Mouse (Mus musculus) ES-E14 (cell line): Measurements from ENCODE around the gene Epb41l4b. TPM values are rescaled to one million over a fixed set of nuclear protein-coding genes. Genes with fewer than 3 reads are reported as not detected.

Experiments
- DNase-seq: peaks from one replicate; pipeline ENCODE4 v3.0.0-alpha.2; 2013; ENCODE audit warnings: low read depth, low spot score
- H3K27ac ChIP-seq: 2 replicates; pipeline ENCODE4 v1.5.1; 2012; ENCODE audit warnings: low read depth, mild to moderate bottlenecking, low read length, moderate library complexity, mixed read lengths; ENCODE audit not compliant: poor library complexity, insufficient read depth, severe bottlenecking
- H3K36me3 ChIP-seq: 2 replicates; pipeline ENCODE4 v1.6.1; 2012; ENCODE audit warnings: mild to moderate bottlenecking, low read length, moderate library complexity, mixed read lengths; ENCODE audit not compliant: control insufficient read depth, poor library complexity, insufficient read depth, severe bottlenecking
- H3K4me1 ChIP-seq, 2 experiments: fragments of 150-350 bp in 1 of 2; sonication (generic) in 1 of 2; 2 replicates each; pipeline ENCODE4 v1.6.1; 2012; ENCODE audit warnings: low read length in 2 of 2, mild to moderate bottlenecking in 1 of 2, mixed read lengths in 1 of 2; ENCODE audit not compliant: control insufficient read depth in 2 of 2, insufficient read depth in 2 of 2, poor library complexity in 1 of 2
- H3K4me3 ChIP-seq, 2 experiments: fragments of 150-350 bp in 1 of 2; sonication (generic) in 1 of 2; 2 replicates each; pipeline ENCODE4 v1.5.1; 2012; ENCODE audit warnings: low read length in 2 of 2, low read depth in 1 of 2, mild to moderate bottlenecking in 1 of 2, mixed read lengths in 1 of 2; ENCODE audit not compliant: insufficient read depth in 1 of 2, poor library complexity in 1 of 2, severe bottlenecking in 1 of 2
- H3K9ac ChIP-seq: 2 replicates; pipeline ENCODE4 v1.6.1; 2012; ENCODE audit warnings: low read depth, mild to moderate bottlenecking, low read length, mixed read lengths; ENCODE audit not compliant: poor library complexity, insufficient read depth, severe bottlenecking
- H3K9me3 ChIP-seq: fragments of 150-350 bp; sonication (generic); 2 replicates; pipeline ENCODE4 v1.6.1; 2012; ENCODE audit warnings: low read depth, mild to moderate bottlenecking, low read length; ENCODE audit not compliant: control insufficient read depth, insufficient read depth
- CHD2 ChIP-seq: IDR thresholded peaks from 2 replicates; pipeline ENCODE4 v1.6.1; 2014; ENCODE audit warnings: mild to moderate bottlenecking, low read depth, low read length, inconsistent platforms
- HCFC1 ChIP-seq: IDR thresholded peaks from 2 replicates; pipeline ENCODE4 v1.6.1; 2012; ENCODE audit warnings: low read length, inconsistent platforms, borderline replicate concordance; ENCODE audit not compliant: insufficient read depth
- MAFK ChIP-seq: IDR thresholded peaks from 2 replicates; pipeline ENCODE4 v1.6.1; 2014; ENCODE audit warnings: mild to moderate bottlenecking, low read depth, low read length, inconsistent platforms; ENCODE audit not compliant: insufficient read depth
- ZC3H11A ChIP-seq: IDR thresholded peaks from 2 replicates; pipeline ENCODE4 v1.6.1; 2012; ENCODE audit warnings: low read depth, mild to moderate bottlenecking, inconsistent platforms, low read length, borderline replicate concordance
- ZNF384 ChIP-seq: IDR thresholded peaks from 2 replicates; pipeline ENCODE4 v1.6.1; 2012; ENCODE audit warnings: low read depth, low read length, inconsistent platforms
- in situ Hi-C, 2 experiments: fragments of 600-800 bp; cut with MboI; formaldehyde crosslinking; loops; one replicate each; pipeline ENCODE4 v1.15.1; 2025; ENCODE audit warnings: low sequenced_read_pairs in 2 of 2, inconsistent platforms in 1 of 2; ENCODE audit not compliant: unreplicated experiment in 2 of 2
- total RNA-seq: library from RNA; depleted of rRNA; stranded (reverse); fragments of 300-350 nt; gene quantifications from 2 replicates; pipeline ENCODE4 v1.2.3, GENCODE M21; 2012

Gene Epb41l4b
- total RNA-seq, 1 experiment, result 4.7 TPM

DNA sequence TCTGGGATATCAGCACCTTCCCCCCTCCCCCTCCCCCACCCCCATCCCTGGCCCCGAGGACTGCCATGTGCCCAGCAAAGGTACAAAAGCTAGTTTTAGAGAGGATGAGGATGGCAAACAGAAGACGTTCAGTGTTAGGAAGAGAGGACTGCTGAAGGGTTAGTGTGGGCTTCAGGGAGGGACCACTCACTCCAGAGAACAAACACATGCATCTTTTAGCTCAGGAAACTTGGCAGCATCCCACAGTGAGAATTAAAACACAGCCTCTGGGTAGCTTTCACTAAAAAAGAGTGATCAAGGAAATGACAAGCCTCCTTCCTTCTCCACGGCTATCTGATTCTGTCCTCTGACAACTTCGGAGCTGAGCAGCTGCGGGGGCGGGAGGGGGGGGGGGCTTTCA is 132.3 kb downstream of the Epb41l4b start:
- H3K27ac ChIP-seq, result no peak overlapping the region
- H3K4me1 ChIP-seq, result peaks cover 0 to 3% of the 10 kb centered on the region in 2 experiments; a peak in 1 of 4 replicates
- H3K9me3 ChIP-seq, result no peaks in the 10 kb centered on the region
- no peak overlapping the region for H3K9ac ChIP-seq
- TF ChIP-seq HCFC1 (no peak), MAFK (no peak), ZNF384 (no peak), ZC3H11A (no peak), CHD2 (no peak)
- no peak for DNase-seq
- in situ Hi-C loops, result no loop called here
- no peaks in the 10 kb centered on the region for H3K36me3 ChIP-seq
- no peak overlapping the region for H3K4me3 ChIP-seq

GRCm38 (mm10) chr4:57010425-57010824 is 132.8 kb downstream of the Epb41l4b start:
- no peak for DNase-seq
- H3K9me3 ChIP-seq, result no peaks in the 10 kb centered on the region
- H3K9ac ChIP-seq, result no peak overlapping the region
- H3K4me3 ChIP-seq, result no peak overlapping the region
- no peaks in the 10 kb centered on the region for H3K36me3 ChIP-seq
- in situ Hi-C loops, result no loop called here
- H3K27ac ChIP-seq, result no peak overlapping the region
- peaks cover 0 to 3% of the 10 kb centered on the region in 2 experiments; a peak in 1 of 4 replicates for H3K4me1 ChIP-seq
- TF ChIP-seq HCFC1 (no peak), ZC3H11A (no peak), ZNF384 (no peak), MAFK (no peak), CHD2 (no peak)

DNA sequence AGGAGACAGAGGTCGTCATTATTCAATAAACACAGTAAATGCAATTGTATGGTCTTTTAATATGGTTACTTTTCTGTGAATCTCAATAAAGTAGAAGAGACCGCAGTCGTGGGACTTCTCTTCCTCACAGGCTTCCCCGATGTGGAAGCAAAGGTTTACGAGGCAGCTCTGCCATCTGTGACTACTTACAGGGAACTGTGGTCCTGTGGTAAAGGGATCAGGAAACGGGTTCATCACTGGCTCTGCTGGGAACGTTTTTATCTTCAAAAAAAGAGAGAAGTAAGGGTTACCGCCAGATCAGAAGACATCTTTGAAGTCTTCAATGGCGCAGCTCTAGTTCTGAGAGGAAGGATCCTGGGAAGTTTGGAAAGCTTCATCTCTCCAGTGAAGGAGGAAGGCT is 135.5 kb downstream of the Epb41l4b start:
- DNase-seq, result no peak
- in situ Hi-C loops, result no loop called here
- Histone ChIP-seq H3K36me3 (no peaks in the 10 kb centered on the region), H3K4me3 (no peak overlapping the region), H3K4me1 (peaks cover 0 to 3% of the 10 kb centered on the region in 2 experiments; a peak in 1 of 4 replicates), H3K9me3 (no peaks in the 10 kb centered on the region), H3K27ac (no peak overlapping the region), H3K9ac (no peak overlapping the region)
- TF ChIP-seq ZC3H11A (no peak), CHD2 (no peak), ZNF384 (no peak), HCFC1 (no peak), MAFK (no peak)

- Histone ChIP-seq H3K9me3 (no peaks in the 10 kb centered on the region), H3K4me1 (no peaks in the 10 kb centered on the region), H3K36me3 (no peaks in the 10 kb centered on the region), H3K9ac (no peak overlapping the region), H3K4me3 (no peak overlapping the region), H3K27ac (no peak overlapping the region)
- in situ Hi-C loops, result no loop called here
- TF ChIP-seq MAFK, result no peak
- TF ChIP-seq HCFC1, result no peak
- TF ChIP-seq ZNF384, result no peak
- no peak for TF ChIP-seq CHD2
- TF ChIP-seq ZC3H11A, result no peak
- DNase-seq, result no peak
Observed at GRCm38 (mm10) chr4:57005011-57005410, 138.2 kb downstream of the Epb41l4b start.

GRCm38 (mm10) chr4:57003886-57004285 is 139.4 kb downstream of the Epb41l4b start:
- H3K27ac ChIP-seq, result no peak overlapping the region
- no peaks in the 10 kb centered on the region for H3K9me3 ChIP-seq
- no peak for DNase-seq
- no peak overlapping the region for H3K9ac ChIP-seq
- no peak for TF ChIP-seq MAFK
- TF ChIP-seq HCFC1, result no peak
- TF ChIP-seq ZC3H11A, result no peak
- TF ChIP-seq CHD2, result no peak
- TF ChIP-seq ZNF384, result no peak
- in situ Hi-C loops, result no loop called here
- no peaks in the 10 kb centered on the region for H3K36me3 ChIP-seq
- no peak overlapping the region for H3K4me3 ChIP-seq
- no peaks in the 10 kb centered on the region for H3K4me1 ChIP-seq
